Mouse (Mus musculus) bone marrow, adult 2 months (tissue): Measurements from ENCODE around the gene Kdm1b.

Experiments used
- CTCF ChIP-seq: fragments of 200-500 bp; IDR thresholded peaks from 2 replicates; pipeline ENCODE4 v1.5.1; 2011; ENCODE audit warnings: low read length, control low read depth; ENCODE audit not compliant: control insufficient read depth, insufficient read depth
- POLR2A ChIP-seq: fragments of 200-500 bp; IDR thresholded peaks from 2 replicates; pipeline ENCODE4 v1.6.1; 2011; ENCODE audit warnings: low read depth, mild to moderate bottlenecking, control low read depth, low read length, borderline replicate concordance; ENCODE audit not compliant: control insufficient read depth

- TF ChIP-seq POLR2A (no peak), CTCF (no peak)
These were observed 32.9 kb downstream of the Kdm1b start for GRCm38 (mm10) chr13:47076156-47076555.
